Mouse (Mus musculus): ENCODE measurements around the gene Klhl34. TPM values are rescaled to one million over a fixed set of nuclear protein-coding genes. Genes with fewer than 3 reads are reported as not detected.

The Klhl34 gene
- total RNA-seq (2021), result under 1 TPM in 1 of 2 experiments, not detected in 1; 0.18 TPM

DNA sequence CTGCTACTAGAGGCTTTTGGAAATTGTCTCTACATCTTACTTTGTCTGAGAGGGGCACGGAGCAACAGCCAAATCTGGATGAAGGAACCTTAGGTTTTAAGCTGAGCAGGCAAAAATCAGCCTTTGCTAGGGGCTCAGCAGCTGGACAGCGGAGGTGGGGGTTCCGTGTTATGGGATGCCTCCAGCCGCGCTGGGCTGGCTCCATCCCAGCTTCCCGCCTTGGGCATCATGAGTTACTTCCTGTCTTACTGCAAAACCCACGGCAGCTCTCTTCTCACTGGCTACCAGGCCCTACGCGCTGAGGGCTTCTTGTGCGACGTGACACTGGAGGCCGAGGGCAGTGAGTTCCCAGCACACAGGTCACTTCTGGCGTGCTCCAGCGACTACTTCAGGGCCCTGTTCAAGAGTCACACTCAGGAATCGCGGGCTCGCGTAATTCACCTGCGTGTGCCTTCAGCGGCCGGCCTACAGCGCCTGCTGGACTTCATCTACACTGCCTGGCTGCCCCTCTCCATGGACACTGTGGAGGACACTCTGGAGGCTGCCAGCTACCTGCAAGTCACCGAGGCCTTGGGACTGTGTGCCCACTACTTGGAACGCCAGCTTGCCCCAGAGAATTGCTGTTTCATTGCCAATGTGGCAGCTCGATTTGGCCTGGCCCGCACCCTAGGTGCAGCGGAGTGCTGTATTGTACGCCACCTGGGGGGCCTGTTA is at the start of gene Klhl34:
Gene Klhl34, plus strand, starts transcription at position 229 of the 714 bp plus-strand sequence.
- intact Hi-C loops (cut with DNase I), result no loop called here
- peak in 1 of 2 experiments; percentile 32 for DNase-seq (ENCODE audit: extremely low spot score in 1 of 2, low spot score in 2 of 2)

- intact Hi-C loops (cut with DNase I), result no loop called here
- no peak for DNase-seq (ENCODE audit: extremely low spot score in 1 of 2, low spot score in 2 of 2)
Observed at GRCm38 (mm10) chrX:157801669-157802068, 16.6 kb upstream of the Klhl34 start.

- DNase-seq (ENCODE audit: extremely low spot score in 1 of 2, low spot score in 2 of 2), result no peak
- intact Hi-C loops (cut with DNase I), result no loop called here
Observed at GRCm38 (mm10) chrX:157809721-157810120, 8.5 kb upstream of the Klhl34 start.

DNA sequence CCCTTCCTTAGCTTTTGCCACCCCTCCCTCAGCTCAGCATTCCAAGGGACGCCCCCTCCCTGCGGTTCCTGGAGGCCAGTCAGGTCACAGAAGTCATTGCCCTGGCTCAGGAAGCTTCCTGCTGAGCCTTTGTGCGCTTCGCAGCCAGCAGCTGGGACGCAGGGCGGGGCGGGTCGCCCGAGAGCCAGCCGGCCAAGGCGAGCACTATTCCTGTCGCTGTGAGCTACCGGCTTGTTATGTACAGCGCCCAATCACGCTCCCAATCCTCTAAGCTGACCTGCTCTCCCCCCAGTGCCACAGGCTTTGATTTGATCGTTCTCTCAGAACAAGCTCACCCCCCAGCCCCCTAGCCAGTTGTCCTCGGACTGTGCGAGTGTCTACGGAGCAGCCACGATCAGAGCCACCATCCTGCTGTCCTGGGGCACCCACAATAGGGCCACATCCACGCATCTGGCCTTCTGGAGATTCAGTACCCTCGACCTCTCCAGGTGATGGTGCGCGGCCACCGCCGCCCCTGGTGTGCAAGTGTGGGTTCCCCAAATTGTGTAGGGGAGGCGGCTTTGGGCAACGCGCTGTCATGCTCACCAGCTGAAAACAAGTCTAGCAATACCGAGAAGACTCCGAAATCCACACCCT is 546 bp upstream of the Klhl34 start:
- intact Hi-C loops (cut with DNase I), result no loop called here
- DNase-seq (ENCODE audit: extremely low spot score in 1 of 2, low spot score in 2 of 2), result peak in 1 of 2 experiments; percentile 56

DNA sequence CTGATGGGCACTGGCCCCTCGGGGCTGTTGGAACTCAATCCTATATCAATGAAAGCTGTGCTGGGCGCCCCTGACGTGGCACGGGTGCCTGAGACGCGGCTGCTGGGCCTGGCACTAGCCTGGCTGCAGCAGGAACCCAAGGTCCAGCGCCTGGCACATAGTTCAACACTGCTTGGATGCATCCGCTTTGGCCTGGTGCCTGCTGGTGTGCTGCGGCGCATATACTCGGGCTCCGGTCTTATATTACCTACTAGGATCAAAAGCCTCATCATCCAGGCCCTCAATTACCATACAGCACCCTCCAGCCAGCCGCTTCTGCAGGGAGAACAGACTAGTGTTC is 656 bp downstream of the Klhl34 start:
- DNase-seq (ENCODE audit: extremely low spot score in 1 of 2, low spot score in 2 of 2), result peak in 1 of 2 experiments; percentile 21
- intact Hi-C loops (cut with DNase I), result no loop called here

- intact Hi-C loops (cut with DNase I), result no loop called here
- DNase-seq (ENCODE audit: extremely low spot score in 1 of 2, low spot score in 2 of 2), result no peak
Observed at GRCm38 (mm10) chrX:157829983-157830382, 11.7 kb downstream of the Klhl34 start.

Other genes with a start within 250 kb of the Klhl34 start
- under 1 TPM in 1 of 2 experiments, not detected in 1; 0.24 TPM for gene Yy2, start 249.4 kb upstream of the Klhl34 start, total RNA-seq (2021)
- gene Mbtps2, start 219.7 kb upstream of the Klhl34 start, total RNA-seq (2021), result 10 to 100 TPM; 34.5 to 40.8 TPM
- gene Smpx, start 119.5 kb upstream of the Klhl34 start, total RNA-seq (2021), result not detected
- 100 to 1,000 TPM; 141 to 151 TPM for gene Cnksr2, start 224.9 kb downstream of the Klhl34 start, total RNA-seq (2021)

Measured in left cerebral cortex, postnatal 10 days (tissue).